Mouse (Mus musculus): ENCODE results near the gene Aprt. TPM values are rescaled to one million over a fixed set of nuclear protein-coding genes. Genes with fewer than 3 reads are reported as not detected.
"Not testable (repeated sequence)": the region's sequence is repeated elsewhere in the genome, so short reads cannot be mapped to it uniquely, and the experiment has no call there.

Gene Aprt
- total RNA-seq, 1 experiment from 2014 or later = 87.1 TPM

- peak in 1 of 2 experiments; percentile 26; a peak in 1 of 4 replicates for ATAC-seq (replicated peaks in 1 of 2; ENCODE audit: insufficient read depth in 1 of 2, low FRiP score in 2 of 2, low TSS enrichment in 1 of 2, low read depth in 1 of 2, poor library complexity in 2 of 2, severe bottlenecking in 2 of 2)
Measured at GRCm38 (mm10) chr8:122596031-122596430, 19.3 kb upstream of the Aprt start.

GRCm38 (mm10) chr8:122593783-122594507 is 17.2 kb upstream of the Aprt start:
- ATAC-seq (replicated peaks in 1 of 2; ENCODE audit: insufficient read depth in 1 of 2, low FRiP score in 2 of 2, low TSS enrichment in 1 of 2, low read depth in 1 of 2, poor library complexity in 2 of 2, severe bottlenecking in 2 of 2) = no peak

- ATAC-seq (replicated peaks in 1 of 2; ENCODE audit: insufficient read depth in 1 of 2, low FRiP score in 2 of 2, low TSS enrichment in 1 of 2, low read depth in 1 of 2, poor library complexity in 2 of 2, severe bottlenecking in 2 of 2) = peak; percentile 43; a peak in 1 of 4 replicates
Measured at GRCm38 (mm10) chr8:122593240-122593639, 16.5 kb upstream of the Aprt start.

- ATAC-seq (replicated peaks in 1 of 2; ENCODE audit: insufficient read depth in 1 of 2, low FRiP score in 2 of 2, low TSS enrichment in 1 of 2, low read depth in 1 of 2, poor library complexity in 2 of 2, severe bottlenecking in 2 of 2) = no peak
Measured at GRCm38 (mm10) chr8:122586749-122587148, 10.0 kb upstream of the Aprt start.

GRCm38 (mm10) chr8:122586171-122586570 is 9.5 kb upstream of the Aprt start:
- ATAC-seq (replicated peaks in 1 of 2; ENCODE audit: insufficient read depth in 1 of 2, low FRiP score in 2 of 2, low TSS enrichment in 1 of 2, low read depth in 1 of 2, poor library complexity in 2 of 2, severe bottlenecking in 2 of 2) = no peak

GRCm38 (mm10) chr8:122585411-122585891 is 8.7 kb upstream of the Aprt start:
- no peak for ATAC-seq (replicated peaks in 1 of 2; ENCODE audit: insufficient read depth in 1 of 2, low FRiP score in 2 of 2, low TSS enrichment in 1 of 2, low read depth in 1 of 2, poor library complexity in 2 of 2, severe bottlenecking in 2 of 2)

- ATAC-seq (replicated peaks in 1 of 2; ENCODE audit: insufficient read depth in 1 of 2, low FRiP score in 2 of 2, low TSS enrichment in 1 of 2, low read depth in 1 of 2, poor library complexity in 2 of 2, severe bottlenecking in 2 of 2) = no peak
Measured at GRCm38 (mm10) chr8:122584981-122585380, 8.3 kb upstream of the Aprt start.

- ATAC-seq (replicated peaks in 1 of 2; ENCODE audit: insufficient read depth in 1 of 2, low FRiP score in 2 of 2, low TSS enrichment in 1 of 2, low read depth in 1 of 2, poor library complexity in 2 of 2, severe bottlenecking in 2 of 2) = no peak
Measured at GRCm38 (mm10) chr8:122580926-122581325, 4.2 kb upstream of the Aprt start.

- no peak for ATAC-seq (replicated peaks in 1 of 2; ENCODE audit: insufficient read depth in 1 of 2, low FRiP score in 2 of 2, low TSS enrichment in 1 of 2, low read depth in 1 of 2, poor library complexity in 2 of 2, severe bottlenecking in 2 of 2)
Measured at GRCm38 (mm10) chr8:122579196-122579595, 2.5 kb upstream of the Aprt start.

GRCm38 (mm10) chr8:122577116-122577515 is 407 bp upstream of the Aprt start:
- no peak for ATAC-seq (replicated peaks in 1 of 2; ENCODE audit: insufficient read depth in 1 of 2, low FRiP score in 2 of 2, low TSS enrichment in 1 of 2, low read depth in 1 of 2, poor library complexity in 2 of 2, severe bottlenecking in 2 of 2)

GRCm38 (mm10) chr8:122575735-122576647 is 718 bp downstream of the Aprt start:
- ATAC-seq (replicated peaks in 1 of 2; ENCODE audit: insufficient read depth in 1 of 2, low FRiP score in 2 of 2, low TSS enrichment in 1 of 2, low read depth in 1 of 2, poor library complexity in 2 of 2, severe bottlenecking in 2 of 2) = no peak

- 0 out of 4 replicates have a peak, but pooled peaks of 1 of the 2 experiments have one; percentile 4 for ATAC-seq (replicated peaks in 1 of 2; ENCODE audit: insufficient read depth in 1 of 2, low FRiP score in 2 of 2, low TSS enrichment in 1 of 2, low read depth in 1 of 2, poor library complexity in 2 of 2, severe bottlenecking in 2 of 2)
Measured at GRCm38 (mm10) chr8:122575286-122575685, 1.4 kb downstream of the Aprt start.

- no peak for ATAC-seq (replicated peaks in 1 of 2; ENCODE audit: insufficient read depth in 1 of 2, low FRiP score in 2 of 2, low TSS enrichment in 1 of 2, low read depth in 1 of 2, poor library complexity in 2 of 2, severe bottlenecking in 2 of 2)
Measured at GRCm38 (mm10) chr8:122574667-122575251, 1.9 kb downstream of the Aprt start.

- ATAC-seq (replicated peaks in 1 of 2; ENCODE audit: insufficient read depth in 1 of 2, low FRiP score in 2 of 2, low TSS enrichment in 1 of 2, low read depth in 1 of 2, poor library complexity in 2 of 2, severe bottlenecking in 2 of 2) = no peak
Measured at GRCm38 (mm10) chr8:122574264-122574663, 2.4 kb downstream of the Aprt start.

- ATAC-seq (replicated peaks in 1 of 2; ENCODE audit: insufficient read depth in 1 of 2, low FRiP score in 2 of 2, low TSS enrichment in 1 of 2, low read depth in 1 of 2, poor library complexity in 2 of 2, severe bottlenecking in 2 of 2) = no peak
Measured at GRCm38 (mm10) chr8:122573577-122573976, 3.1 kb downstream of the Aprt start.

- ATAC-seq (replicated peaks in 1 of 2; ENCODE audit: insufficient read depth in 1 of 2, low FRiP score in 2 of 2, low TSS enrichment in 1 of 2, low read depth in 1 of 2, poor library complexity in 2 of 2, severe bottlenecking in 2 of 2) = not testable (repeated sequence)
Measured at GRCm38 (mm10) chr8:122573176-122573575, 3.5 kb downstream of the Aprt start.

GRCm38 (mm10) chr8:122572751-122573150 is 4.0 kb downstream of the Aprt start:
- no peak for ATAC-seq (replicated peaks in 1 of 2; ENCODE audit: insufficient read depth in 1 of 2, low FRiP score in 2 of 2, low TSS enrichment in 1 of 2, low read depth in 1 of 2, poor library complexity in 2 of 2, severe bottlenecking in 2 of 2)

All from hematopoietic stem cell, adult 5-6 weeks (primary cell).